Mouse (Mus musculus): ENCODE results near the gene Gm10717. TPM values are rescaled to one million over a fixed set of nuclear protein-coding genes. Genes with fewer than 3 reads are reported as not detected.
A peak's percentile ranks its signal among the peaks of the same experiment; 100 is the strongest.
"Not testable (repeated sequence)": the region's sequence is repeated elsewhere in the genome, so short reads cannot be mapped to it uniquely, and the experiment has no call there.

Gm10717 gene
- total RNA-seq, 4 experiments from 2014 or later, result not detected

DNA sequence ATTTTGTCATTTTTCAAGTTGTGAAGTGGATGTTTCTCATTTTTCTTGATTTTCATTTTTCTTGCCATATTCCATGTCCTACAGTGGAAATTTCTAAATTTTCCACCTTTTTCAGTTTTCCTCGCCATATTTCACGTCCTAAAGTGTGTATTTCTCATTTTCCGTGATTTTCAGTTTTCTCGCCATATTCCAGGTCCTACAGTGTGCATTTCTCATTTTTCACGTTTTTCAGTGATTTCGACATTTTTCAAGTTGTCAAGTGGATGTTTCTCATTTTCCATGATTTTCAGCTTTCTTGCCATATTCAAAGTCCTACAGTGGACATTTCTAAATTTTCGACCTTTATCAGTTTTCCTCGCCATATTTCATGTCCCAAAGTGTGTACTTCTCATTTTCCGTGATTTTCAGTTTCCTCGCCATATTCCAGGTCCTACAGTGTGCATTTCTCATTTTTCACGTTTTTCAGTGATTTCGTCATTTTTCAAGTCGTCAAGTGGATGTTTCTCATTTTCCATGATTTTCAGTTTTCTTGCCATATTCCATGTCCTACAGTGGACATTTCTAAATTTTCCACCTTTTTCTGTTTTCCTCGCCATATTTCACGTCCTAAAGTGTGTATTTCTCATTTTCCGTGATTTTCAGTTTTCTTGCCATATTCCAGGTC, 1.1 kb upstream of the Gm10717 start:
- peak; percentile 99 to 100 for DNase-seq (ENCODE audit: low spot score in 2 of 2)

- peak; percentile 42 to 52 for DNase-seq (ENCODE audit: low spot score in 2 of 2)
Observed at GRCm38 (mm10) chr9:3025653-3026052, 436 bp downstream of the Gm10717 start.

GRCm38 (mm10) chr9:3026136-3026535, 919 bp downstream of the Gm10717 start:
- DNase-seq (ENCODE audit: low spot score in 2 of 2), result not testable (repeated sequence)

GRCm38 (mm10) chr9:3026741-3027140, 1.5 kb downstream of the Gm10717 start:
- DNase-seq (ENCODE audit: low spot score in 2 of 2), result not testable (repeated sequence)

GRCm38 (mm10) chr9:3027200-3027599, 2.0 kb downstream of the Gm10717 start:
- not testable (repeated sequence) for DNase-seq (ENCODE audit: low spot score in 2 of 2)

DNA sequence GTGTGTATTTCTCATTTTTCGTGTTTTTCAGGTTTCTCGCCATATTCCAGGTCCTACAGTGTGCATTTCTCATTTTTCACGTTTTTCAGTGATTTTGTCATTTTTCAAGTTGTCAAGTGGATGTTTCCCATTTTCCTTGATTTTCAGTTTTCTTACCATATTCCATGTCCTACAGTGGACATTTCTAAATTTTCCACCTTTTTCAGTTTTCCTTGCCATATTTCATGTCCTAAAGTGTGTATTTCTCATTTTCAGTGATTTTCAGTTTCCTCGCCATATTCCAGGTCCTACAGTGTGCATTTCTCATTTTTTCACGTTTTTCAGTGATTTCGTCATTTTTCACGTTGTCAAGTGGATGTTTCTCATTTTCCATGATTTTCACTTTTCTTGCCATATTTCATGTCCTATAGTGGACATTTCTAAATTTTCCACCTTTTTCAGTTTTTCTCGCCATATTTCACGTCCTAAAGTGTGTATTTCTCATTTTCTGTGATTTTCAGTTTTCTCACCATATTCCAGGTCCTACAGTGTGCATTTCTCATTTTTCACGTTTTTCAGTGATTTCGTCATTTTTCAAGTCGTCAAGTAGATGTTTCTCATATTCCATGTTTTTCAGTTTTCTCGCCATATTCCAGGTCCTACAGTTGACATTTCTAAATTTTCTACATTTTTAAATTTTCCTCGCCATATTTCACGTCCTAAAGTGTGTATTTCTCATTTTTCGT, 4.2 kb downstream of the Gm10717 start:
- DNase-seq (ENCODE audit: low spot score in 2 of 2), result peak; percentile 31 to 34

DNA sequence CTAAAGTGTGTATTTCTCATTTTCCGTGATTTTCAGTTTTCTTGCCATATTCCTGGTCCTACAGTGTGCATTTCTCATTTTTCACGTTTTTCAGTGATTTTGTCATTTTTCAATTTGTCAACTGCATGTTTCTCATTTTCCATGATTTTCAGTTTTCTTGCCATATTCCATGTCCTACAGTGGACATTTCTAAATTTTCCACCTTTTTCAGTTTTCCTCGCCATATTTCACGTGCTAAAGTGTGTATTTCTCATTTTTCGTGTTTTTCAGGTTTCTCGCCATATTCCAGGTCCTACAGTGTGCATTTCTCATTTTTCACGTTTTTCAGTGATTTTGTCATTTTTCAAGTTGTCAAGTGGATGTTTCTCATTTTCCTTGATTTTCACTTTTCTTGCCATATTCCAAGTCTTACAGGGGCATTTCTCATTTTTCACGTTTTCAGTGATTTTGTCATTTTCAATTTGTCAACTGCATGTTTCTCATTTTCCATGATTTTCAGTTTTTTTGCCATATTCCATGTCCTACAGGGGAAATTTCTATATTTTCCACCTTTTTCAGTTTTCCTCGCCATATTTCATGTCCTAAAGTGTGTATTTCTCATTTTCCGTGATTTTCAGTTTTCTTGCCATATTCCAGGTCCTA, 5.6 kb downstream of the Gm10717 start:
- not testable (repeated sequence) for DNase-seq (ENCODE audit: low spot score in 2 of 2)

DNA sequence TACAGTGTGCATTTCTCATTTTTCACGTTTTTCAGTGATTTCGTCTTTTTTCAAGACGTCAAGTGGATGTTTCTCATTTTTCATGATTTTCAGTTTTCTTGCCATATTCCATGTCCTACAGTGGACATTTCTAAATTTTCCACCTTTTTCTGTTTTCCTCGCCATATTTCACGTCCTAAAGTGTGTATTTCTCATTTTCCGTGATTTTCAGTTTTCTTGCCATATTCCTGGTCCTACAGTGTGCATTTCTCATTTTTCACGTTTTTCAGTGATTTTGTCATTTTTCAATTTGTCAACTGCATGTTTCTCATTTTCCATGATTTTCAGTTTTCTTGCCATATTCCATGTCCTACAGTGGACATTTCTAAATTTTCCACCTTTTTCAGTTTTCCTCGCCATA, 9.1 kb downstream of the Gm10717 start, which contains the start of gene Gm17535:
Gene Gm17535, plus strand, starts transcription at position 301 of the 400 bp plus-strand sequence.
- DNase-seq (ENCODE audit: low spot score in 2 of 2), result not testable (repeated sequence)

DNA sequence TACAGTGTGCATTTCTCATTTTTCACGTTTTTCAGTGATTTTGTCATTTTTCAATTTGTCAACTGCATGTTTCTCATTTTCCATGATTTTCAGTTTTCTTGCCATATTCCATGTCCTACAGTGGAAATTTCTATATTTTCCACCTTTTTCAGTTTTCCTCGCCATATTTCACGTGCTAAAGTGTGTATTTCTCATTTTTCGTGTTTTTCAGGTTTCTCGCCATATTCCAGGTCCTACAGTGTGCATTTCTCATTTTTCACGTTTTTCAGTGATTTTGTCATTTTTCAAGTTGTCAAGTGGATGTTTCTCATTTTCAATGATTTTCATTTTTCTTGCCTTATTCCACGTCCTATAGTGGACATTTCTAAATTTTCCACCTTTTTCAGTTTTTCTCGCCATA, 11.4 kb downstream of the Gm10717 start, which contains the start of gene Gm10715:
Gene Gm10715, plus strand, starts transcription at position 301 of the 400 bp plus-strand sequence.
- not testable (repeated sequence) for DNase-seq (ENCODE audit: low spot score in 2 of 2)

DNA sequence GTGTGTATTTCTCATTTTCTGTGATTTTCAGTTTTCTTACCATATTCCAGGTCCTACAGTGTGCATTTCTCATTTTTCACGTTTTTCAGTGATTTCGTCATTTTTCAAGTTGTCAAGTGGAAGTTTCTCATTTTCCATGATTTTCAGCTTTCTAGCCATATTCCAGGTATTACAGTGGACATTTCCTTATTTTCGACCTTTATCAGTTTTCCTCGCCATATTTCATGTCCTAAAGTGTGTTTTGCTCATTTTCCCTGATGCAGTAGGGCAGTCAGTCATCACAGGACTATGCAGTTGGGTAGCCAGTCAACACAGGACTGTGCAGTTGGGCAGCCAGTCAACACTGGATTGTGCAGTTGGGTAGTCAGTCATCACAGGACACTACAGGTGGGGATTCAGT, 12.9 kb downstream of the Gm10717 start:
- DNase-seq (ENCODE audit: low spot score in 2 of 2), result not testable (repeated sequence)

Small RNA genes lying within 50 kb of the gene (microRNA-seq; reads per million reads assigned to microRNA genes)
- gene Mir101c, result 0 reads per million in 2 experiments

Other genes with a start within 250 kb of the Gm10717 start
- not detected for gene Gm10722, start 24.5 kb upstream of the Gm10717 start, total RNA-seq (2022)
- gene Gm11168, start 22.1 kb upstream of the Gm10717 start, total RNA-seq (2022), result not detected
- gene Gm10721, start 12.3 kb upstream of the Gm10717 start, total RNA-seq (2022), result under 1 TPM in 2 of 4 experiments, not detected in 2; 0.55 to 0.61 TPM
- not detected for gene Gm10720, start 9.8 kb upstream of the Gm10717 start, total RNA-seq (2022)
- gene Gm10719, start 8.0 kb upstream of the Gm10717 start, total RNA-seq (2022), result 1 to 10 TPM in 1 of 4 experiments, under 1 TPM in 2, not detected in 1; 0.52 to 1.4 (median 0.75) TPM
- gene Gm10718, start 1.9 kb upstream of the Gm10717 start, total RNA-seq (2022), result under 1 TPM in 2 of 4 experiments, not detected in 2; 0.68 to 0.81 TPM
- not detected for gene Gm17535, start 9.2 kb downstream of the Gm10717 start, total RNA-seq (2022)
- gene Gm10715, start 11.5 kb downstream of the Gm10717 start, total RNA-seq (2022), result under 1 TPM in 1 of 4 experiments, not detected in 3; 0.52 TPM